Mouse (Mus musculus): ENCODE data around the gene Tulp3.

DNA sequence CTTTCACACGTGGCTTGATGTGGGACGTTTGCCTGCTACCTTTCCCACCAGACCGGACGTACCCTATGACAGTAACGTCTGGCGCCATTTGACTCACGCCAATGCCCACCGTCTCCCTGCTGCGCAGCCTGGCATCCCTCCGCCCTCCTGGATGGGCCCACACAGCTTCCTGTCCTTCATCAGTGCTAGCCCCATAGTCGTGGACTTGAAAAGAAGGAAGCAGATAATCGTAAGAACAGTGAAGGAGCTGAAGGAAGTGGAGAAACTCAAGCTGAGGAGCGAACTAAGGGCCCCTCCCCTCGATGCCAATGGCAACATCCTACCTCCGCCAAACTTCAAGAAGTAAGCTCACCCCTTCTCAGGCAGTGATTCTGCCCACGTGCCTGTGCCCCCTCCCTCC lies 24.0 kb upstream of the Tulp3 start:
- TF ChIP-seq CTCF (IDR thresholded peaks at IDR 0.05; ENCODE audit: control insufficient read depth, insufficient read depth, insufficient read length) (no peak), CEBPB (IDR thresholded peaks at IDR 0.05; ENCODE audit: low read depth) (no peak), MAX (IDR thresholded peaks at IDR 0.05) (no peak), MYOG (IDR thresholded peaks at IDR 0.05; ENCODE audit: control insufficient read depth, extremely low read depth, insufficient read length) (no peak)

Measured in C2C12 (cell line).